Mouse (Mus musculus): ENCODE measurements around the gene Dynlt1c.
"Not testable (repeated sequence)": the region's sequence is repeated elsewhere in the genome, so short reads cannot be mapped to it uniquely, and the experiment has no call there.

Gene Dynlt1c

GRCm38 (mm10) chr17:6653341-6653946 is 52.0 kb downstream of the Dynlt1c start:
- intact Hi-C loops (cut with DNase I): not testable (repeated sequence)

GRCm38 (mm10) chr17:6655087-6655511 is 53.6 kb downstream of the Dynlt1c start:
- intact Hi-C loops (cut with DNase I): not testable (repeated sequence)

- intact Hi-C loops (cut with DNase I): not testable (repeated sequence)
Measured at GRCm38 (mm10) chr17:6655567-6656281, 54.3 kb downstream of the Dynlt1c start, which contains the start of gene Dynlt1f. Gene Dynlt1f (minus strand): TSS chr17:6655900.

- intact Hi-C loops (cut with DNase I): not testable (repeated sequence)
Measured at GRCm38 (mm10) chr17:6656471-6656870, 55.0 kb downstream of the Dynlt1c start.

- intact Hi-C loops (cut with DNase I): not testable (repeated sequence)
Measured at GRCm38 (mm10) chr17:6658801-6659200, 57.3 kb downstream of the Dynlt1c start, which contains the start of gene Sytl3. Gene Sytl3 (plus strand): TSS chr17:6659093.
